Mouse (Mus musculus): ENCODE measurements around the gene Nek10.

GRCm38 (mm10) chr14:14987403-14987802 lies 184.2 kb downstream of the Nek10 start:
- TF ChIP-seq CTCF (IDR thresholded peaks at IDR 0.05; ENCODE audit: borderline replicate concordance, control insufficient read depth, extremely low read depth, insufficient read depth, low read length, poor library complexity), result no peak
- no peak for TF ChIP-seq POLR2A (IDR thresholded peaks at IDR 0.05; ENCODE audit: control insufficient read depth, extremely low read depth, insufficient read depth, low read length, poor library complexity)

All from thymus, adult 2 months (tissue).